18 mouse cellular contexts compared by ENCODE assay signal in genomic region chr12:86986562-86986961, GRCm38 (mm10). TPM values are rescaled to one million over a fixed set of nuclear protein-coding genes. Genes with fewer than 3 reads are reported as not detected.
"Had no signal": no experiment of that assay in that cellular context is flagged by ENCODE, and none has a peak within 500 bp of the region (broad histone marks: within the 10 kb centered on the region; RNA-seq: fewer than 3 reads in every experiment).

No protein-coding gene starts in this region.

- H3K4me3 ChIP-seq: neural tube, embryonic 12.5 days; neural tube, embryonic 13.5 days; neural tube, embryonic 15.5 days; stomach, embryonic 15.5 days had no signal

- DNase-seq: retina, postnatal 1 day; right cerebral cortex, adult 18-20 months; right cerebral cortex, postnatal 14 days; right cerebral cortex, postnatal 25 days; right cerebral cortex, postnatal 4 days; spleen, adult 18-20 months; thymus, adult 18-20 months; thymus, adult 2 months; thymus, postnatal 14 days; thymus, postnatal 25 days; thymus, postnatal 36 days; thymus, postnatal 4 days had no signal

- H3K27ac ChIP-seq: neural tube, embryonic 12.5 days; neural tube, embryonic 13.5 days; neural tube, embryonic 15.5 days; stomach, embryonic 15.5 days; stomach, postnatal 0 days had no signal

RNA-seq across cellular contexts. Expression of gene Zdhhc22, which starts 3.7 kb away (rescaled TPM):
- total RNA-seq: neutrophil, adult 5-6 weeks had no signal

RNA-seq across cellular contexts. Expression of gene Tmem63c, which starts 34.6 kb away (rescaled TPM):
- total RNA-seq: neutrophil, adult 5-6 weeks had no signal
